Mouse (Mus musculus) ovary, postnatal 36 days (tissue): Measurements from ENCODE around the gene Kmt5c.
"Not testable (repeated sequence)": the region's sequence is repeated elsewhere in the genome, so short reads cannot be mapped to it uniquely, and the experiment has no call there.

Experiments used
- DNase-seq: peaks from one replicate; pipeline ENCODE4 v3.0.0; 2022; ENCODE audit warnings: low spot score, mixed read lengths

Kmt5c gene

GRCm38 (mm10) chr7:4789436-4789935 is 49.6 kb downstream of the Kmt5c start, which contains the start of gene Tmem238:
Gene Tmem238, minus strand, starts transcription at chr7:4789656.
- no peak for DNase-seq

- DNase-seq, result peak; percentile 93
Observed at GRCm38 (mm10) chr7:4792278-4793212, 52.6 kb downstream of the Kmt5c start, which contains the start of gene Rpl28. Gene Rpl28, plus strand, starts transcription at chr7:4792874.

DNA sequence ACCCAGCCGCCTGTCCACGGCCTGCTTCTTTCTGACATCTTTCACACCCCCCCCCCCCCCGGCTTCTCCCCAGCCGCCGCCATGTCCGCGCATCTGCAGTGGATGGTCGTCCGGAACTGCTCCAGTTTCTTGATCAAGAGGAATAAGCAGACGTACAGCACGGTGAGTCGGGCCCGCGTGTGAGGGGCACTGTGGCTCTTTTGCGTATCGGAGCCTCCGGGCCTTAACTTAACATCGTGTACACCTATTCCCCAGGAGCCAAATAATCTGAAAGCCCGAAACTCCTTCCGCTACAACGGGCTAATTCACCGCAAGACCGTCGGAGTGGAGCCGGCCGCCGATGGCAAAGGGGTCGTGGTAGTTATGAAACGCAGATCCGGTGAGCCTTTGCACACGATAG is 53.3 kb downstream of the Kmt5c start:
- DNase-seq, result not testable (repeated sequence)

GRCm38 (mm10) chr7:4793674-4794073 is 53.8 kb downstream of the Kmt5c start:
- DNase-seq, result no peak

- no peak for DNase-seq
Observed at GRCm38 (mm10) chr7:4794631-4795168, 54.8 kb downstream of the Kmt5c start.

GRCm38 (mm10) chr7:4795767-4796433 is 56.0 kb downstream of the Kmt5c start:
- DNase-seq, result no peak
